Mouse (Mus musculus): Measurements from ENCODE around the gene Zfp715.
"Not testable (repeated sequence)": the region's sequence is repeated elsewhere in the genome, so short reads cannot be mapped to it uniquely, and the experiment has no call there.

The Zfp715 gene

DNA sequence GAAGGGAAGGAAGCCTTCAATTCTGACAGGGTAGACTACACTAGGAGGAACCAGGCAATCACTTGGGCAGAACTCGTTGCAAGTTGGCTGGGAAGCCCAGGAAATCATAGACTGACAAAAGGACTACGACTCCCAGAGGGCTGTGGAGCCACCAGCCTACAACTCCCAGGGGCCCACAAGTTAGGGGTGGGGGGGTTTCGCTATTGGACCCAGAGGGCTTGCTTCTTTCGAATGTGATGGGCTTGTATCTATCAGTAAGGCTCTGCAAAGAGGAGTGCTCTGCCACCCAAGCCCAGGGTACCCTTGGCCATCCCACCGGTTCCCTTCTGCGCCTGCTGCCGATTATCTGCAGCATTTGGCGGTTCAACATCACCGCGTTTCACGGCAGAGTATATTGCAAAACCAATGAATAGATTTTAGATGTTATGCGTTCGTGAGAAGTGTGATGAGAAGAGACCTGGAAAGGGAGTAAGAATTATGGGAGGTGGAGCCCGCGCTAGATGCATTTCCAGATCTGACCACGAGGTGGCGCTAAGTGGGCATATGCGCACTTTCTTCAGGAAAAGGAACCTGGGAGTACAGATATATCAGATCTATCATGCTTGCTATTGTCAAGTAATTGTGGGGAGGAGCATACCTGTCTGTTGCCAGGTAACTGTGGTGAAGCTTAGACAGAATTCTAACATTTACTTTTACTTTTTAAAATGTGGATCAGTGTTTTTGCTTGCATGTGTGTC is 30.1 kb downstream of the Zfp715 start:
- peak; percentile 77 for DNase-seq

DNA sequence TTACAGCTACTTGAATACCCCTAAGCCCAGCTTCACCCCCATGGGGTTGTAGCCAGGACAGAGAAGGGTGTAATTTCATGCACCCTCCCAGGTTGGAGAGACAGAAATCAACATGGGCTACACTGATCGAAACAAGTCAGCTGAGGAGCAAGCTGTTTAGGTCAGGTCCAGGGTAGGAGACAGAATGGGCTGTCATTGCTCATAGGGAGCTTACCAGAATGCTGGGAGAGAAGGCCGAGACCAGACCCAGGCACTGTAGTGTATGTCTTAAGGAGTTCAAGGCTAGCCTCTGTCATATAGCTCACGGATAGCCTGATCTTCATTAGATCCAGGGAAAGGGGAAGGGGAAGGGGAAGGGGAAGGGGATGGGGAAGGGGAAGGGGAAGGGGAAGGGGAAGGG is 30.6 kb downstream of the Zfp715 start:
- no peak for DNase-seq

DNA sequence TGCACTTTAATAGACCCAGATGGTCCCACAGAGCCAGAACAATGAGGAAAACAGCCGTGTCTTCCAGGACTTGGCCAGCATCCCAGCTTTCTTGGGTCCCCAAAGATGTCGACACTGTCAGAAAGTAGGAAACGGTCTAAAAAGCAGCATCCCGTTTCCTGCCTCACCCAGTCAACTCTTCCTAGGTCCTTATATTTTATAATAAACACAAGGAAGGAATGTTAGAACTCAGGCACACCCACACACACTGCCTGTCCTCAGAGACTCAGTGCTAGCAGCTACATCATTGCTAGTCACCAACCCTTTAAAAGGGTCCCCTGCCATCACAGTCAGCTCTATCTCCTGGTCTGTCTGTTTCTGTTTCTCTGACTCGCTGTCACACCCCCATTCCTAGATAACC is 35.7 kb downstream of the Zfp715 start:
- no peak for DNase-seq

DNA sequence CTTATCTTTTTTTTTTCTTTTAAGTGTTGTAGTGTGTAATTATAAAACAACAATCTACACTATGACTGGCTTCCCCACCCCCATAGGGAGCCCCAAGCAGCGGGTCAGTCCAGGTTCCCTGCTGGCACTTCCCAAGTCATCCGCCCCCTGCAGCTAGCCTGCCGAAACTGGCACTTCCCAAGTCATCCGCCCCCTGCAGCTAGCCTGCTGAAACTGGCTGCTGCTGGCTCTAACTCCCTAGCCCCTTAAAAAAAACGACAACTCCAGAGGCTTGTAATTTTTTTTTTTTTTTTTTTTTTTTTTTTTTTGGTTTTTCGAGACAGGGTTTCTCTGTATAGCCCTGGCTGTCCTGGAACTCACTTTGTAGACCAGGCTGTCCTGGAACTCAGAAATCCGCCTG is 36.9 kb downstream of the Zfp715 start:
- not testable (repeated sequence) for DNase-seq

DNA sequence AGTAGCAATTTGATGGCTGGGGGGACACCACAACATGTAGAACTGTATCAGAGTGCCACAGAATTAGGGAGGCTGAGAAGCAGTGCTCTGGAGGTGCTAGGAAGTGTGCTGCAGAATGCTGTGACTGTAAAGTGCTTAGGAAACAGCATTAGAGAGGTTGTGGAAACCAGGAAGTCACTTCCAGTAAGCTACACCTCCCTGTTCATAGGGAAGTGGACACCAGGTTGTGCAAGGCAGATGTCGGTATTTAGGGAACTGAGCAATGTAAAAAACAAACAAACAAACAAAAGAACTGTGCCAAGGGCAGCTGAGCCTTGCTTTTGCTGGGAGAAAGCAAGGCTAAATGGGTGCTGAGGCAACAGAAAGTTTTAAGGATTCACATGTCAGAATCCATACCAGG is 39.6 kb downstream of the Zfp715 start:
- DNase-seq: no peak

DNA sequence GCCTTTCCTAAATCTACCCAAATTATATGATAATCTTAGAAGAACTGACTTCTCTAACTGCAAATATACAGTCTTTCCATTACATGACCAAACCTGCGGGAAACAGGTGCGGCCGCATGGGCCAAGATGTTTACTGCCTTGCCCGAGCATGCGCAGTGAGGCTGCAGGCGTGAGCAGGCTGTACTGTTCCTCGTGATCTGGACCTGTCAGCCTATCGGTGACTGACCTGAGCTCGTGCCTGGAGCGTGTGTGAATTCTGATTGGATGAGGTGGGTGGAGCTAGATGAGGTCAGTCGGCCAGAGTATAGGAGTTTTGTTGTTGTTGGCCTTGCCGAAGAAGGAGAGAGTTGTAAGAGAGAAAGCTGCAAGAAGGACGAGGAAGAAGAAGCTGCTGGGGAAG is 45.7 kb downstream of the Zfp715 start:
- DNase-seq: not testable (repeated sequence)

DNA sequence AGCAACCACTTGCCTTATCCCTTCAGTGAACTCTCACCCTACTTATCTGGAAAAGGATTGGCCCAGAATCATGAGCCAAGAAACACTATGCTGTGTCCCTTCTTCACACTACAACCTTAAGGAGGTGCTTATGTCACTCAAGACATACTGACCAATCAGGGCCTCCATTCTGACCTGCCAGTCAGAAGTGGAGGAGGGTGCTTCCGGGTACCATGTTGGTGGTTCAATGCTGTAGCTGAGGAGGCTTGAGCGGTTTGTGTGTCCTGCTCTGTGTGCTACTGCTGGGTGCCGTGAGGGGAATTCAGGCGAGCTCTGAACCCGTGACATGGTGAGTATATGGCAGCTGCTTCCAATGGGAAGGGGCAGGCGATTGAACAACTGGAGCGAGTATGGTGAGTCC is 59.6 kb downstream of the Zfp715 start:
- no peak for DNase-seq

DNA sequence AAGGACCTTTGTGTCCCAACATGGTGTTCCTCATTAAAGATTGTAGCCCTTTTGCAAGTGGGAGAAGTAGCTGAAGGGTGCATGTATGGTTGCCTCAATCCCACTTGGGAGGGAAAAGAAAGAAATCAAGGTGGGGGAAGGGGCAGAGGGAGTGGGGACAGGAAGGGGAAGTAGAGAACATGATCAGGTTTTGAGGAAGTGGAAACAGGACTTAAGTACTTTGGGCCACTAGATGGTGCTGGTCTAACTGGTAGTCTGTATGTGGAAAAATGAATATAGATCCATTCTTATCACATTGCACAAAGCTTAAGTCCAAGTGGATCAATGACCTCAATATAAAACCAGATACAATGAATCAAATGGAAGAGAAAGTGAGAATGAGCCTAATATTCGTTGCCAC is 62.4 kb downstream of the Zfp715 start:
- not testable (repeated sequence) for DNase-seq
